Mouse (Mus musculus) skeletal muscle tissue, adult 2 months (tissue): ENCODE data around the gene Gm37240.

Experiments
- DNase-seq: peaks from one replicate; pipeline ENCODE4 v3.0.0-alpha.2; 2012; ENCODE audit warnings: low read depth, low spot score

Gm37240 gene

DNA sequence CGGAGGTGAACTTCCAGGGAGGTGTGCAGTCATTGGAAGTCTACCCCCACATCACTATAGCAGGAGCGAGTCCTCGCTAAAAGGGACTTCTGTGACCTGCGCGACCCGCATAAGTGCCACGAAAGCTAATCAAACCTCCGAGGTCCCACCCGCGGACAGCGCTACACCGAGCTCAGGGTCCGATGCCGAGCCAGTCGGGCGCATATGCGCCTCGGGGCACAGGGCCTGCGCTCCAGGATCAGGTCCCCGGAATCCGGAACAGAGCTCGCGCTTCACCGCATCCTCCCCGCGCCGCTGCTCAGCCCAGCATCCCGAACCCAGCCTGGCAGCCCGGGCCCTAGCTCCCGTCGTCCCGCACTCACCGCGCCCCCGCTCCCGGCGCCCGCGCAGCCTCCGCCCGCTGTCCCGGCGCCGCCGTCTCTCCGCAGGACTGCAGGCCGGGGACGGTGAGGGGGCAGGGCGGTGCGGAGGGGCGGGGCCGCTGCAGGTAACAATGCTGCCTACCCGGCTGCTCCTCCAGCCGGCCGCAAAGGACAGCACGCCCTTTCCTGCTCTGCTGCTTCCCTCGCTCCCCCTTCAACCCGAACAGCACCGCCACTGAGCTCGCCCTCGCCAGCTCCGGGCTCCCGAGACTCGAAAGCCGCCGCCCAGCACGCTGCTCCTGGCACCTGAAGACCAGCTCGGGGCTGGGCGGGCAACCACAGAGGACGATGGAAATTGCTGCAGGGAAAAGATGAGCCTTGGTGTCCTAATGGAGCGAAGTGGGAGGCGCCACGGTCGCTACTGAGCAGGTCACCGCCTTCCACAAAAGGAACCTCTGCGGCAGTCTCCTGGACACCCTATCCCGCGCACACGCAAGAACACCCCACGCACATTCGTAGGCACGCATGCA lies 1407.1 kb downstream of the Gm37240 start, which contains the start of gene Fhdc1:
TSS of gene Fhdc1 (minus strand) at position 424 of the 892 bp plus-strand sequence.
- no peak for DNase-seq

DNA sequence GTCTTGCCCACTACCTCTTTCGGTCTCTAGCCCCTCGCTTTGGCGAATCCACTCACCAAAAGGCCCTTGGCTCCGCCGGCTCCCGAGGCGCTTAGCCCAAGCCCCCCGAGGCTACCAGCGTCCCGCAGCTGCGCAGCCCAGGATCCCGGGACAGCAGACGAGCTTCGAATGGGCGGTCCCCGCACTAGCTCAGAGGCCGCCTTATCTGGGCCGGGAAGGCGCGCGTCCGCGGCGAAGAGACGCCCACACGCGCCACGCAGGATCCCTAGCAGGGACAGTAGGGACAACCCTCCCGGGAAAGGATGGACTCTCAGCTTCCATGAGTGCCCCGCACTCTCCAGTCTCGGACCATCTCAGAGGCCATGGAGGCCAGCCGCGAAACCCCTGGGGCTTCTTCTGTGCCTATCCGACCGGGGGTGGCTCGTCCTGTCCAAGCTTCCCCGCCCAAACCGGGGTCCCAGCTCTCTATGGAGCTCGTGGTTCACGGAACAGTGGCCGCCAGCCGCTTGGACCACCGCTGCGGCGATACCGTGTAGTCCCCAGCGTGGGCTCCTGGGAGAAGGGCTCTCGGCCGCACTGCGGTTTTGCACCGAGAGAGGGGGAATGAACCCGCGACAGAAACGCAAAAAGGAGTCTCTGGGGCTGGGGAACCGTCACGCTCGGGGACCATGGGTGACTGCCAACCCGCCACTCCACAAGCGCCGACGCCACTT lies 1407.9 kb downstream of the Gm37240 start:
- no peak for DNase-seq

DNA sequence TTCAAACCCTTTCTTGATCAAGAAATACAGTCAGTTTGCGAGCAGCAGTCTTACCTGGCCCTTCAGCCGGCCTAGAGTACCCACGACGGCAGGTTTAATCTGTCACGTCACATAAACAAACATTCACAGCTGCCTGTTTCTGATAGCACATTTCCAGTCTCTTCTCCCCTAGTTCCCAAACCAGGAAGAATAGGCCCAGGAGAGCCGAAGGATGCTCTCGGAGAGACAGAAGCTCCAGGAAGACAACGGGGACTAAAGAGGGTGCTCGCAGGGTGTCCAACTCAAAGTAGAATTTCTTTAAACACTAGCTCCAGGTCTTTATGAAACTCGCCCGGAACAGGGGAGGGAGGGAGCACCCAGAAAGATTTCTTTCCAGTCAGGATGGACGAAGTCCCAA lies 1408.4 kb downstream of the Gm37240 start:
- no peak for DNase-seq

DNA sequence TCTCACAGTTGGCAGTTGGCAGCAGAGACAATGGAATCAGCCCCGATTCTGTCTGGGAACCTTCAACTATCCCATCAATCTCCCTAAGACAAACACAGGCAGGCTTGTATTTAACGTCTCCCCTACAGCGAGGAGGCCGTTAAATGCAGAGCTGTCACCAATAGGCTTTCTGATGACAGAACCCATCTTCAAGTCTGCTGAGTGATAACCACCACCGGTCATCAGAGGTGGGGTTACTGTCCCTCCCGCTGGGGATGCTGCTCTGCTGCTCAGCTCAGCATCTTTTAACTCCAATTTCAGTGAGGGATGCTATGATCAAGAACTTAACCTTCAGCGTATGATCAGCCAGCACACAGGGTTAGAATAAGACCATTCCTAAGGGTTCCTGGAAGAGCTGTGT lies 1409.1 kb downstream of the Gm37240 start:
- no peak for DNase-seq

DNA sequence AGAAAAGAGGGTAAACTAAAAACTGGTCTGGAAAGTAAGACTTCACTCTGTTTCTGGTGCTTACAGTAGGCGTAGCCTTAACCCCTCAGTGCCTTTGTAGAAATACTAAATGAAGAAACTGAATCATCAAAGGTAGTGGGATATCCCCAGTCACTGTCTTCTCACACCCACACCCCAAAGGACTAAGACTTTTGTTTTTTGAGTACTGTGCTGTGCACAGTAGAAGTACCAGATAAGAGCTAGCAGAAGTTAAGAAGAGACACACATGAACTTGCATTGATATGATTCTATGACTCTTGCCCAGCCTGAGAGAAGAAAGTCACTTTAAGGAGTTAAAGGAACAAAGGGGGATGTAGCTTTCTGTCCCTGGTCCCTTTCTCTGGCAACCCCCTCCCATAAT lies 1409.8 kb downstream of the Gm37240 start:
- no peak for DNase-seq

DNA sequence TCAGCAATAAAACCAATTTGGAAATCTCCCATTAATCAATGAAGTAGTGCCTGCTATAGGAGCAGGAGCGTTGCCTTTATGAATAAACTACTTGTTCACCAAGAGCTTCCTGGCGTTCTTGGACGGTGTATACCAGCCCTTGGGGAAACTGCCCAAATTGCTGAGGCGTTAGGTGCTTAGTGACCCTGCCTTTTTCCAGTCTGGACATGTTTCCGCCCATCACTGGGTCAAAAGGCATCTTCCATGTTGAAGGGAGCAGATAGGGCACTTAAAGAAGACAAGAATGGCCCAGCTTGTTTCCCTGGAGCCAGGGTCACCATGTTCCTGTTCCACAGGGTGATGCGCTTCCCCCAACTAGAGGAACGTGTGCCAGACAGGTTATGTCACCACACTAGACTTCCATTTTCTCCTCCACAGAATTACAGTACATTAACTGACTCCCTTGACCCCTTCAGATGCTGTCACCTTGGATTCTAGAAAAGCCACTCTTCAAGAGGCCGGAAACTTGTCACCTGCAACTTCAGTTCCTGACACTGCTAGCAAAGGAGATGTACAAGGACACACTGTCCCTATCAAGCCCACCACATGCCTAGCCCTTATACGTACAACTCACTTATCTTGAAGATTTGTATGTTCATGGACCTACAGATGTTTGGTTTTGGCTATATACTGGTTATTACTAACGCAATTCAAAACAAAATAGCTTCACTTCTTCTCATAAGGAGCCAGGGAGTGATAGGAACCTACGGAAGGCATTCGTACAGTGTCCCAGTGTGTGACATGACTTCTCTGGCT lies 1412.1 kb downstream of the Gm37240 start:
- no peak for DNase-seq

DNA sequence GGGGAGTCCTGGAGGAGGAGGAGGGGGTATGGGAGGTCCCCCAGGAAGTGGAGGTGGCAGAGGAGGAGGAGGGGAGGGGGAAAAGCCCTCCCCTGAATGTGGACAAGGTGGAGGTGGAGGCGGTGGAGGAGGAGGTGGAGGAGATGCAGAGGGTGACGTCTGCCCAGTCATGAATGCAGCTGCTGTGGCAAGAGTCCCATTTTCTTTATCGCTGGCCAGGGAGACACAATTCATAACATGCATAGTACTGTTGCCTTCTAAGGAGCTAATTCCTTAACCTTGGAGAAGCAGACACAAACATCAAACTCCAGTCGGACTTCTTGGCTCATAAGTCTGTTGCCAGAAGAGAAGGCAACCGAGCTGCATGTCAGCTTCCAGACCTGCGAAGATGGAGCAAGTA lies 1412.9 kb downstream of the Gm37240 start:
- no peak for DNase-seq

DNA sequence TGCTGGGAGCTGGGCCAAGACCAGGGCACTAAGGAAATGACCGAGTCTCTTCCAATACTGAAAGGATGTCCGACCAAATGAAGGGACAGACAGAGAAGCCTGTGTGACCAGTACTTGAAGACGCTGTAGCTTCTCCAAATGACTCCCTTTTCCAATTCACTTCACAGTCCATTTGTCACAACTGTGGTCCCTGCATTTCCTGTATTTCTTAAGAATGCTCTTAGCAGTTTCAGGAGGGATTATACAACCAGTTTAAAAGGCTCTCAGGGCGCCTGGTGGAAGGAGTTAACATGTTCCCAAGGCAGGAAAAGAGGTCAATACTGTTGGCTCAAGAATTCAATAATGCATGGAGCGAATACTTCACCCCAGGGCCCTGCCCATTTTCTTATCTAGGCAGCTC lies 1414.4 kb downstream of the Gm37240 start:
- no peak for DNase-seq

DNA sequence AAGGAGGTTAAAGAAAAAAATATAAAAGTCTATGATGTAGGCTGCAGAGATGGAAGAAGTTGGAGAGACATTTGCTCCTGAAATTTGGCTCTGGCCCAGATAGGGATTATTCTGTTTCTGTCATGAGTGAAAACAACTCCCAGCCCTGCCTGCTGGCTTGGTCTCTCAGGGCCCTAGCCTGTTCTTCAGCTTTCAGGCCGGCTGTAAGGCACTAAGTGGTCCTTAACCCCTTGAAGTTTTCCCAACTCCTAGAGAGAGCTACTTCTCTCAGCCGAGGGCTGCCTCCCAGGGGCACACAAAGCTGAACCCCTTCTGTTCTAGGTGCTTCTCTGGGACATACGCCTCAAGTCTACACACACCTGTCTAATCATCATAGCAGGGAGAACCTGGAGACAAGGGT lies 1414.8 kb downstream of the Gm37240 start:
- DNase-seq: no peak

DNA sequence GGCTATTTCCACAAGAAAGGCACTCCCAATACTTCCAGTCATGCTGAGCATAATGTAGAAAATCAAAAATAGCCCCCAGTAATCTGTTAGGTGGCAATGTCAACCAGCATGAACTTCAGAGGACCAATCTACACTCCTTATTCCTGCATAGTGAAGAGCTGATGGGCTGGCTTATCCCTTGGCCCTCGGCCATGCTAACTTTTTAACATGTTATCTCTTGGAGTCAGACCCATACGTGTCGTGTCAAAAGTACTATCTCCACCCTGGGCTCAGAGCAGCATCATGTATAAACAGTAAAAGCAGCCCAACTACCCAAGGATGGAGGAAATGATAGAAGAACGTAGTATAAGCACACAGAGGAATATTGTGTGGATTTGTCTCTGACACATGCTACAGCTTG lies 1416.2 kb downstream of the Gm37240 start:
- DNase-seq: no peak

DNA sequence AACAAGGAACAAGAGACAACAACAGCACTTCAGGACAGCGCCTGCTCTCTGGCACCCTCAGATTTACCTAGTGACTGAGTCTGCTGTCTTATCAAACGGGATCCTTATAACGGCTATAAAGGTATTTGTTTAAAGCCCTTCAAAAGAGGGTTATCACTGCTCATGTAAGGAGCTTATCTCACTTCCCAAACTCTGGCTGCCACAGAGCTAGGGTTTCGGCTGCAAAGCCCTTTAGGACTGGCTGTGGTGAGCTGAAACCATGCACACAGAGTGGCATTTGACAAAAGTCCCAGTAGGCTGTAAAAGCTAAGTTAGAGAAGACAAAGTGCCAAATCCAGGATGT lies 1419.2 kb downstream of the Gm37240 start:
- no peak for DNase-seq

DNA sequence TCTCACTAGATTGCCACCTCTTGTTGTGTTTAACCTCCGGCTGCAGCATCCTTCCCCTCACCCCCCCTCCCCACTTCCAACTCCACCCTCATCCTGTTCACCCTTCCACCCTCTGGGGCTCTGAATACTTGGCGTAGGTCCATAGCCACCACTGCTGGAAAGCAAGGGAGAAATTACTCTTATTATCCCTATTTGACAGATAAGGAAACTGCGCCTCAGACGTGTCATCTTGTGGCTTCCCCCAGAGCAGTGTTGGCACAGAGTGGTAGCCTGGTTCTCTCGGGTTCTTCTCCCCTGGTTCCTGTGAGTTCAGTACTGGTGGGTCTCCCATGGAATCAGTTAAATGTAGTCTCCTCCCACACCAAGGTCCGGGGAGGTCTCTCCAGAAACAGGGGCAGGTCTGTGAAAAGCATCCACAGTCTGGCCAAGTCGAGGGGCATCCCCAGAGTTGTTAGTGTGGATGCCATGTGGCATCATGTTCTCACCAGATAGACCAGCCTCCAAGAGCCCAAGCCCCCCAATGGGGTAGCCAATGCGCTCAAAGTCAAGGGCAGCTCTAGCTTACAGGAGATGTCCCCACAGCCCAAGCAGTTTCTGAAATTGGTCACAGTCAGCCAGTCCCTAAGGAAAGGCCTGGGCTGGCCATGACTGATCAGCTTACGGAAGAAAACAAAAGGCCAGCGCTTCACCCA lies 1419.8 kb downstream of the Gm37240 start:
- DNase-seq: no peak

DNA sequence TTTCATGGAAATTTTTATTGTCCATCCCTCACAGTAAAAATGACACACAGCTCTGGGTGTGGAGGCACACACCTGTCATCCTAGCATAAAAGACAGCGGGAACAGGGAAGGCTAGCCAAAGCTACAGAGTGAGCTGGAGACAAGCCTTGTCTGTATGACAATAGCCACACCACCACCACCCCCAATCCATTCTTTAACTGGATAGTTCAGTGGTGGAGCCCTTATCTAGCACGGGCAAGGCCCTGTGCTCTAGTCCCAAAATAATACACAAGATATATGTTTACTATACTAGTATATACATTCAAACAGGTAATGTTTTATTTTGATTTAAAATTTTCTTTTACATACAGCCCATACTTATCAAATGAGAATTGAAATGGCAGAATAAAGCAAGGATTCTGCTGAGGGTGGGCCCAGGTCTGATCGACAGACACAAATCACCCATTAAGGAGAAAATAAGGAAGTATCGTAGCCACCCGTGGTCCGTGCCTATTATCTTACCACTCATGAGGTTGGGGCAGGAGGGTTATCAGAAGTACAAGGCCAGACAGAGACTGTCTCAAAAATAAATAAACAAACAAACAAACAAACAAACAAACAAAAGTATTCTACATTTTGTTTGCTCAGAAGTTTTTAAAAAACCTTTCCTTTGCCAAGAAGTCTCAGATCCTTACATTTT lies 1421.4 kb downstream of the Gm37240 start:
- DNase-seq: no peak

DNA sequence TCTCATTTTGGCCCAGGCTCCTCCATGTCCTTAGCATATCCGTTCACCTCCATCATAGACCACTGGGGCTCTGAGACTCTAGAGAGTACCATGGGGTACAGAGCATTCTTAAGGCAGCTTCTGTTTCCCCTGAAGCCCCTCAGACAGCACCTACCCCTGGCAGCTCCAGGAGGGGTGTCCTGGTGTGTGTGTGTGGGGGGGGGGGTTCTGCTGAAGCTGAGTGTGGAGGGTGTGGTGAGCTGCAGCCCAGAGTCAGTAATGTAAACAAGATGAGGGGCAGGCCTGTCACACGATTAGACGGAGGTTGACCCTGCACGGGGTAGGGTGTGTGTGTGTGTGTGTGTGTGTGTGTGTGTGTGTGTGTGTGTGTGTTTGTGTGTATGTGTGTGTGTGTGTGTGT lies 1425.6 kb downstream of the Gm37240 start:
- no peak for DNase-seq

DNA sequence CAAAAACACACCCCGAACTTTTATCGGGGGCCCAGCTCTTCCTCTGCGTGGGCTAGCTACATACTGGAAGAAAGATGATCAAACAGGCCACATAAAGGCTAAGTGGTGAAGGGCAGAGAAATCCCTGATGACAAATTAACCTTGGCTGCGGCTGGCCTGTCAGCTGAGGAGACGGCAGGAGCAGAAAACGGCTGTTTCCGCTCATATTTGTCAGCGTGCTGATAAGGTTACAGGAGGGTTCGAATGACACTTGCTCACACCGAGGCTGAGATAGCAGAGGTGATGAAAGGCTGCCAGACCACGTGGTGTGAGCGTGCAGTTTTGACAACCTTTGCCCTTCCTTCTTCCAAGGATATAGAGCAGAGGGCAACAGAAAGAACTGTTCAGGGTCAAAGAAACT lies 1426.4 kb downstream of the Gm37240 start:
- DNase-seq: no peak

DNA sequence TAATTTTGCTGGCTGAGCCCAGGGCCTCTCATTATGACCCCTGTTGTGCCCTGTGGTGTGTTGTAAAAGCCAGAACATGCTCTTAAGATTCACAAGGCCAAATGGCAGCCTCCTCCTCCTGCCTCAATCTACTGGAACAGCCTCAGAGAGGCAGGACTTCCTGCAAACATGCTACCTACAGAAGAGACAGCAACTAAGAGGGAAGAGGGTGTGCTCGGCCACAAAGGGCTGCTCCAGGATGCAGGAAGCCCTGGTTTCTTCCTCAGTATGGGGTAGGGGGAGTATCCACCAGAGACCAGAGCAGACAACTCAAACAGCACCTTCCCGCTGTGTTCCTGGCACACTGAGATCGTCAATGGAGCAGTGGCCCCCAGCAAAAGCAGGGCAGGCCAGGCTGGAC lies 1426.8 kb downstream of the Gm37240 start:
- DNase-seq: no peak

DNA sequence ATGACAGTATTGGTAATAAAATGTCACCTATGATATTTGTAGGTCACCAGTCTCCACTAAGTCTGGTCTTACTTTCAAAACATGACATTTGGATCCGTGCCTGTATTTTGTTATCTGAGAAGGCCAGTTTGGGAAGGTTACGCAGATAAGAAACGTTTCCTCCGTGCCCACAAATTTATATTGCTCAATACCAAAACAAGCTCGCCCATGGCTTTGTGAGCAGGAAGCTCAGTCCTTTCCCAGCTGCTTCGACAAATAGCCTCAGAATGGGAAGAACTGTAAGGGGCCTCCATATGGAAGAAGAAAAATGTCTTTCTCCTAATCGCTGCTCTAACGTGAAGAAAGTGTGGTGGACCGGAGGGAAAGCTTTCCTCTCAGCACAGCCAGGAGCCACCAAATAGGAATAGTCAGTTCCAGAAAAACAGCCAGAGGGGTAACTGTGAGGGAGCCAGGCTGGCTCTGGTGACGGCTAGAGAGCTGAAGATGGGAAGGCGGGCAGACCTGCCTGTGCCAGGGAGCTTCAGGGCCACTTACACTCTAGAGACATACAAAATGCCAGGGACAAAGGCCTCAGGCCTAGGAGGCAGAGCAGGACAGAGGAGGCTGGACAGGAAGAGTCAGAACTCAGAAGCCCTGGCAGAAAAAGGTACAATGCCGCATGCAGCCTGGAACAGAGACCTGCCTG lies 1431.4 kb downstream of the Gm37240 start:
- DNase-seq: no peak

DNA sequence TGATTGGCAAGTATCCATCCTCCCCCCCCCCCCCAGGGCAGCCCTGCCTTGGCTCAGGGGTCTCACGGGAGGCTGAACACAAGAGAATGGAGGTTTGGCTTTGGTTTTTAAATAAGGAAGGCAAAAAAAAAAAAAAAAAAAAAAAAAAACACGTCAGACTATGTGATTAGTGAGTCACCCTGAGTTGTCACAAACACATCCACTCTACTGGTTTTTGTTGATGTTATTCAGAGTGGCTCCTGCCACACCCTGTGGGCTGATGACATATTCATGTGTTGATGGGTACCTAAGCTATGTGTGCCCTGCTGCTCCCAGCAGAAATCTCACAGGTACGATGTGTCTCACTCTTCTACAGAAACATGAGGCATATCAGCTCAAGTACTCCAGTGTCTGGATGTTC lies 1436.7 kb downstream of the Gm37240 start:
- DNase-seq: no peak

DNA sequence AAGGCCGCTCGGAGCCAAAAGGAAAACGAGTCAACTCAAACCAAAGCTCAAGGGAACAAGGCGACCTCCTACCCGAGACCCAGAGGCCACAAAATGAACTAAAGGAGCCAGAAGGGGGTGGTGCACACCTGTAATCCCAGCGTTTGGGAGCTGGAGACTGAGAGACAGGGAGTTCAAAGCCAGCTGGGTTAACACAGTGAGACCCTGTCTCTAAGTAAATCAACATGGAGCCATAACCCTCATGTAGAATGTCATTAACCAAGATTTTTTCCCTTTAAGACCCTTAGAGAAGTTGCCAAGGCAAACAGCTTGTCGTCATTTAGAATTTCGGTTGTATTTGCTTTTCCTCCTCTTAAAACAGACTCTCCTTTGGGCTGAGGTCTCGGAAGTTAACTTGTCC lies 1438.3 kb downstream of the Gm37240 start:
- no peak for DNase-seq

DNA sequence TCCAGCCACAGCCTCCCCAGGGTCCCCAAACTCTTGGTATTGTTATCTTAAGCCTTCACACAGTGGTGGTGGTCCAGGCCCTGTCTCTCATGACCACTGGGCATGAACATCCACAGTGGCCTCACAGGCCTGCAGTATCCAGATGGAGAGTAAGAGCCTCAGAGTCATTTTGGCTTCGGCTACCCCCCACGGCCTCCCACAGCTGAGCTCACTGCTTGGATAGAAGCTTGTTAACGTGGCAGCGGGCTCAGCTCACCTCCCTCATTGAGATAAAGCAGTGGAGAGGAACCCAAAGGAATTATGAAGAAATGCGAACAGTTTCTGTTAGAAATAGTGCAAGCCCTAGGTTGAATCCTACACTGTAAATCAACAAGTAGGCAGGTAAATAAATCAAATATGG lies 1439.5 kb downstream of the Gm37240 start:
- peak; percentile 24 for DNase-seq
